Mouse (Mus musculus) myocyte (in vitro differentiated cells): Measurements from ENCODE around the gene Zdhhc18.

Experiments
- E2F4 ChIP-seq: IDR thresholded peaks from one replicate; pipeline ENCODE4 v1.6.1; 2011; ENCODE audit warnings: mild to moderate bottlenecking, control low read depth, moderate library complexity; ENCODE audit not compliant: insufficient read depth
- POLR2A ChIP-seq: IDR thresholded peaks from one replicate; pipeline ENCODE4 v1.6.1; 2011; ENCODE audit warnings: low read depth, mild to moderate bottlenecking, control low read depth, moderate library complexity; ENCODE audit not compliant: insufficient read length

DNA sequence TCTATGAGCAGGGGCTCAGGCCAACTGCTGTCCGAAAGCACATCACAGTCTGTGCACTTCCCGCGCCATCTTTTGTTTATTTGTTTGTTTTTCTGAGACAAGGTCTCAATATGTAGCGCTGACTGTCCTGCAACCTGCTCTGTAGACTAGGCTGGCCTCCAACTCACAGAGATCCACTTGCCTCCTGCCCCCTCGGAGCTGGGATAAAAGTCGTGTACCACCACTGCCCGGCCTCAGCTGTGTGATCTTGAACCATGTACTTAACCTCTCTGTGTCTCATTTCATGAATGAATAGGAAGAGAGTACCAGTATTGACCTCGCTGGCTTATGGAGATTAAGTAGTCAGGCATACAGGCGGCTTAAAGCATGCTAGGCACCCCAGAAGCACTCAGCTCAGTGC lies 23.3 kb downstream of the Zdhhc18 start:
- no peak for TF ChIP-seq E2F4
- no peak for TF ChIP-seq POLR2A
